Mouse (Mus musculus): Measurements from ENCODE around the gene Muc3. TPM values are rescaled to one million over a fixed set of nuclear protein-coding genes. Genes with fewer than 3 reads are reported as not detected.
A peak's percentile ranks its signal among the peaks of the same experiment; 100 is the strongest.
"Not testable (repeated sequence)": the region's sequence is repeated elsewhere in the genome, so short reads cannot be mapped to it uniquely, and the experiment has no call there.

The Muc3 gene
- 0.16 TPM in 1 of 2 replicates, not detected in the other for polyA plus RNA-seq (2012; rRNA removed)

GRCm38 (mm10) chr5:137149272-137149882 is at the start of gene Muc3:
TSS of gene Muc3 (minus strand) at chr5:137149322.
- DNase-seq (ENCODE audit: extremely low spot score in 1 of 2, low spot score in 1 of 2): not testable (repeated sequence)

- no peak for DNase-seq (ENCODE audit: extremely low spot score in 1 of 2, low spot score in 1 of 2)
Observed at GRCm38 (mm10) chr5:137194488-137195120, 45.5 kb upstream of the Muc3 start.

- no peak for DNase-seq (ENCODE audit: extremely low spot score in 1 of 2, low spot score in 1 of 2)
Observed at GRCm38 (mm10) chr5:137193279-137193952, 44.3 kb upstream of the Muc3 start.

- peak in 1 of 2 experiments; percentile 15 for DNase-seq (ENCODE audit: extremely low spot score in 1 of 2, low spot score in 1 of 2)
Observed at GRCm38 (mm10) chr5:137189326-137189725, 40.2 kb upstream of the Muc3 start.

GRCm38 (mm10) chr5:137185362-137185761 is 36.2 kb upstream of the Muc3 start:
- DNase-seq (ENCODE audit: extremely low spot score in 1 of 2, low spot score in 1 of 2): peak in 1 of 2 experiments; percentile 28

GRCm38 (mm10) chr5:137179646-137180374 is 30.7 kb upstream of the Muc3 start:
- DNase-seq (ENCODE audit: extremely low spot score in 1 of 2, low spot score in 1 of 2): peak; percentile 16 to 57

GRCm38 (mm10) chr5:137173967-137174366 is 24.8 kb upstream of the Muc3 start:
- DNase-seq (ENCODE audit: extremely low spot score in 1 of 2, low spot score in 1 of 2): no peak

GRCm38 (mm10) chr5:137172591-137172990 is 23.5 kb upstream of the Muc3 start:
- no peak for DNase-seq (ENCODE audit: extremely low spot score in 1 of 2, low spot score in 1 of 2)

GRCm38 (mm10) chr5:137171478-137171877 is 22.4 kb upstream of the Muc3 start:
- DNase-seq (ENCODE audit: extremely low spot score in 1 of 2, low spot score in 1 of 2): no peak

GRCm38 (mm10) chr5:137170836-137171380 is 21.8 kb upstream of the Muc3 start:
- no peak for DNase-seq (ENCODE audit: extremely low spot score in 1 of 2, low spot score in 1 of 2)

GRCm38 (mm10) chr5:137167539-137167938 is 18.4 kb upstream of the Muc3 start:
- DNase-seq (ENCODE audit: extremely low spot score in 1 of 2, low spot score in 1 of 2): no peak

- DNase-seq (ENCODE audit: extremely low spot score in 1 of 2, low spot score in 1 of 2): no peak
Observed at GRCm38 (mm10) chr5:137166012-137166411, 16.9 kb upstream of the Muc3 start.

GRCm38 (mm10) chr5:137161853-137162252 is 12.7 kb upstream of the Muc3 start:
- no peak for DNase-seq (ENCODE audit: extremely low spot score in 1 of 2, low spot score in 1 of 2)

- peak in 1 of 2 experiments; percentile 30 for DNase-seq (ENCODE audit: extremely low spot score in 1 of 2, low spot score in 1 of 2)
Observed at GRCm38 (mm10) chr5:137159461-137159860, 10.3 kb upstream of the Muc3 start.

GRCm38 (mm10) chr5:137153289-137153688 is 4.2 kb upstream of the Muc3 start:
- DNase-seq (ENCODE audit: extremely low spot score in 1 of 2, low spot score in 1 of 2): no peak

GRCm38 (mm10) chr5:137152623-137153022 is 3.5 kb upstream of the Muc3 start:
- no peak for DNase-seq (ENCODE audit: extremely low spot score in 1 of 2, low spot score in 1 of 2)

- DNase-seq (ENCODE audit: extremely low spot score in 1 of 2, low spot score in 1 of 2): no peak
Observed at GRCm38 (mm10) chr5:137140836-137141235, 8.3 kb downstream of the Muc3 start.

- DNase-seq (ENCODE audit: extremely low spot score in 1 of 2, low spot score in 1 of 2): no peak
Observed at GRCm38 (mm10) chr5:137138977-137139376, 10.1 kb downstream of the Muc3 start.

- DNase-seq (ENCODE audit: extremely low spot score in 1 of 2, low spot score in 1 of 2): no peak
Observed at GRCm38 (mm10) chr5:137134959-137135358, 14.2 kb downstream of the Muc3 start.

GRCm38 (mm10) chr5:137131490-137131889 is 17.6 kb downstream of the Muc3 start:
- peak in 1 of 2 experiments; percentile 68 for DNase-seq (ENCODE audit: extremely low spot score in 1 of 2, low spot score in 1 of 2)

- no peak for DNase-seq (ENCODE audit: extremely low spot score in 1 of 2, low spot score in 1 of 2)
Observed at GRCm38 (mm10) chr5:137129281-137129680, 19.8 kb downstream of the Muc3 start.
